Mouse (Mus musculus) lung, postnatal 36 days (tissue): ENCODE results near the gene Gm44965.
A peak's percentile ranks its signal among the peaks of the same experiment; 100 is the strongest.

Experiments used
- DNase-seq: peaks from one replicate; pipeline ENCODE4 v3.0.0; 2022; ENCODE audit warnings: mixed read lengths

Gene Gm44965

DNA sequence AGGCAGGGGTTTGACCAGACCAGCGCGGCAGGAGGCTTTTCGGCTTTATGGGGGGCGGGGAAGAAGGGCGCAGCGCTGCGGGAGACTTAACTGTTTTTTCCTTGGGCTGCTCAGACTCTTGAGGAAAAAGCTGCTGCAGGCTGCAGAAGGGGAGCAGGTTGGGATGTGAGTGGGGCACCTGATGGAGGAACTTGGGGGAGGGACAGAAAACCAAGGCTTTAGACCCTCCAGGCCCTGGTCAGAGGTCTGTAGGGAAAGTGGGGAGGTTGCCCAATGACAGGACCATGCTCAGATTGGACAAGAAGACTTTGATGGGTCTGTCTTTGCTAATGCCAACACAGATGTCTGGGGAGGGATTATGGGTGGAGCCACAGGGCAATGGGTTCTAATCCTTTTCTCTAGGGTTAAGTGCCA is 33.8 kb downstream of the Gm44965 start:
- no peak for DNase-seq

DNA sequence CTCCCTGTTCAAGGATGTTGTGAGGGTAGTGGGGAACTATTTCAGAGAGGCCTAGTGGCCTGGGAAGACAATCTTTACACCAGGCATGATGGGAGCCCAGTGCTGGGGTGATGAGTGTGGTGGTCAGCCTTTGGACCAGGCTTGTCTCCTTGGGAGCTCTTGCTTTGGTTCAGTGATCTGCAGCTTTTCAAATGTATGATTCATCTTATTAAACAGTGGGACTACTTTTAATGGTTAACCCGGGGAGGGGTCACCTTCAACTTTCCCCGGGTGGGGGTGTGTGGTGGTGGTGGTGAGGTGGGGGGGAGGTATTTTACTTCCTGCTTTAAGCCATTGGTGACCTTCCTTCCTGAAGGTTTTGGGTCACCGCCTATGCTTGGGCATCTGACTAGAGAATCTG is 34.6 kb downstream of the Gm44965 start:
- DNase-seq = no peak

DNA sequence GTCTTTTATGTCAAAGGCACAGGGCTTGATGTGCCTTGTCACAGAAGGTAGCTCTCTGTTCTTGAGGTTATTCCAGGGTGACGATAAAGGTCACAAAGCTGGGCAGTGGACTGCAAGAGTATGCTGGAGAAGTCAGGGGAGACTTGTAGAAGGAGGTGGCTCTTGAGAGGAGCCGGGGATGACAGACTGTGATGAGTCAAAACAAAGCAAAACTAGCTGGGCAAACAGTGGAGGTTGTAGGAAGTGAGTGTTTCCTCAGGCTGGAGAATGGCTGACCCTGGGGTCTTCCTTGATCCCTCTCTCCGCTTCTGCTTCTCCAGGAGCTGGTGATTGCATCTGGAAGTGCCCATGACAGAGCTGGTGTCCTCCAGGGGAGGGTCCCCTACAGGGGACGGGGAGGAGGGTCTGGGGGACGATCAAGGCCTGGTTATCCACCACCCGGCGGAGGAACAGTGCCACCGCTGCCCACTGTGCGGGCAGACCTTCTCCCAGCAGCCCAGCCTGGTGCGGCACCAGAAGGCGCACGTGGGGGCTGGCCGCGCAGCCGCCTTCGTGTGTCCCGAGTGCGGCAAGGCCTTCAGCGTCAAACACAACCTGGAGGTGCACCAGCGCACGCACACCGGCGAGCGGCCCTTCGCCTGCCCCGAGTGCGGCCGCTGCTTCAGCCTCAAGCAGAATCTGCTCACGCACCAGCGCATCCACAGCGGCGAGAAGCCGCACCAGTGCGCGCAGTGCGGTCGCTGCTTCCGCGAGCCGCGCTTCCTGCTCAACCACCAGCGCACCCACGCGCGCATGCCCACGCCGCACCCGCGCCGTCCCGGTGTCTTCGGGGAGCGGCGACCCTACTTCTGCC is 35.3 kb downstream of the Gm44965 start:
- no peak for DNase-seq

DNA sequence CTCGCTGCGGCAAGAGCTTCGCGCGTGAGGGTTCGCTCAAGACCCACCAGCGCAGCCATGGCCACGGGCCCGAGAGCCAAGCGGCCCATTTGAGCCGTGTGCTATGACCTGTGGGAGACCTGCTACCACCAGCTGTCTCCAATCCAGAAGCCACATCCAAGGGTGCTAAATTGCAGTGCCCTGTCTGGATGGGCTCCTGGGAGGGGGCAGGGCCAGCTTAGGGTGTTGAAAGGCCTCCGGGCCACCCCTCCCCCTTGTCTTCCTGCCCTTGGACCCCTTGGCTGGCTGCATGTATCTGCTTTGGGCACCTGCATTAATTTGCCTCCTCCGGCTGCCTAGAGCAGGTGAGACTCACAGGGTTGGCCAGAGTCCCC is 35.9 kb downstream of the Gm44965 start:
- DNase-seq = no peak

DNA sequence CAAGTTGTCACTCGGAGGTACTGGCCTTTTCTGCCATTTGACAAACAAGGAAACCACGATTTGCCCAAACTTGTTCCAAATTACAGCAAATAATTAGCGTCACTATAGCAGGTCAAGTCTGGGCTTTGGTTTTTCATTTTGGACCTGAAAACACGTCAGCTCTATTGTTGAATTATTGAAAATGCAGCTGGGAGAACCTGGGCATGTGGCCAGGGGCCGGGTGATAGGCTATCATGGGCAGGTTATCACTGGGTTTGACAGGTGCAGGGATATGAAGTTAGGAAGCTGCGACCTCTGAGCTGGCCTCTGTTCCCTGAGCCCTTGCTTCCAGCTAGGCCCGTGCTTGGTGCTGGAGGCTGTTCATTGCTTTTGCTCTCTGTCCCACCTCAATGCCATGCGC is 37.1 kb downstream of the Gm44965 start:
- no peak for DNase-seq

DNA sequence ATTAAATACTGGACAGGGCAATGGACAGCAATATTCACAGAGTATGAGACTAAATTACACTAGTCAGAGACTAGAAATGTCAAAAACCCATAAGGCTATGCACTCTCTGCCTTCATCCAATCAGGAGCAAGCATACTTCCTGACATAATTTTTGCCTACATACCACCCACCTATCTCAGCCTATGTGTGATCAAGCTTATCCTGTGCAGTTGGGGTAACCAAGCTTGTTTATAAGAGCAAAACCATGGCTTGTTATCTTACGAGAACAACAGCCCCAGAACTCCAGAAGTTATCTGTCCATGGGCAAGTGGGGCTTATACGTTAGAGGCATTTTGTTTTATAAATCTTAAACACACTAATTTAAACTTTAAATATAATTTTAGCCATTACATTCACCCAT is 41.4 kb downstream of the Gm44965 start:
- DNase-seq = no peak

DNA sequence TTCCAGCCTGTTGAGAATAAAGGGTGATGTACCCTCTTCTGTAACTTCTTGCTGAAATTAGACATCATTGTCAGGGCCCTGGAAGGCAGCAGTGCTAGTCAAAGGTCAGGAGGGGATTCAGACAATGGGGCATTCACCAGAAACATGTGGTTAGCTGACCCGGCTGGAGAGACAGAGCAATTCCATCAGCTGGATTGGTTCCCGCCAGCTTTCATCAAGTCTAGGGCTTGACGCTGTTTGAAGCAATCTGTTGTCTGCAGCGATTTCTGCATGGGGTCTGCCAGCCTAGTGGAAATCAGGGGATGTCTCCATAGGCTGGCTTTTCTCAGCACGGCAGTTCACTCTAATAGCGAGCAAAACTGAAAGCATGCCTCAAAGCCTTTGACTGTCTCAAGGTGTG is 42.8 kb downstream of the Gm44965 start:
- no peak for DNase-seq

DNA sequence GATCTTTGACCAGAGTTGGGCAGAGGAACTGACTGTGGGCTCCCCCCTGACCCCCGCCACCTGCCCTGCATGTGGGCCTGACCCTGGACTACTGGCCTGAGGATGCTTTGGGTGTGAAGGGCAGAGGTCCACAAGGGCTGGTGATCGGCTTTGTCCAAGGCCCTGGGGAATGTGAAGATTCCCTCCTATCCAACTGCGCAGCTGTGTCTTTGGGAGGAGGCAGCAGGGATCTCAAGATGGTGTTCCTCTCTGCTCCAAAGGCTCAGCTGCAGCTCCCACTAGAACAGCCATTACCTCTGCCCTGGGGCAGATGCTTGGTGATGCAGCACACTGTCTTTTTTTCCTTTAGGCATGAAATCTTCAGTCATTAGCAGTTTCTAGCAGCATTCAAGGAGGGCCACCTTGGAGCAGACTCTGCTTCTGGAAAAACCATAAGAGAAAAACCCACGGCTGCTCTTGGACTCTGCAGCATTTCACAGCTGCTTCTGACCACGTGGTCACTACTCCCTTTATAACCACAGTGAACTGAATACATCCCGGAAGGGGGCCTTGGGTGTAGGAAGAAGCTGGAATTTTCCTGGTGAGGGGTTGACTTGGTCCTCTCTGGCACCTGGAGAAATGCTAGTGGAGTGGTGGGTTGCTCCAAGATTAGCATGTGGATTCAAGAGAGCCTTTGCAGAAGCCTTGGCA is 44.2 kb downstream of the Gm44965 start:
- no peak for DNase-seq

DNA sequence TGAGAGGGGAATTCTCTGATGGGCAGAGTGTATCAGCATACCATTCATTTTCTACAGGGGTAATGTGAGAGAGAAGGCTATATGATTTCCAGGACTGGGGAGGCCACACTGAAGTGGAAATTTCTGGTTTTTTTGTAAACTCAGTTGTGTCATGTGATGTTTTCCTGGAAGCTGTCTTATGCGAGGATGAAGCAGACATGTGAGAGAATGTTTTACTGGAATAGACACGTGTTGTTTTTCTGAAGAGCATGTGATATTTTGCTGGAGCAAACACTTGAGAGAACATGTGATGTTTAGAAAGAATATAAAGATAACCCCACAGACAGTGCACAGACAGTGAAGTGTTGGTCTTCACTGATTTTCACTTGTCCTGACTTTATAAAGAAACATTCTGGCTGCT is 44.8 kb downstream of the Gm44965 start:
- no peak for DNase-seq

DNA sequence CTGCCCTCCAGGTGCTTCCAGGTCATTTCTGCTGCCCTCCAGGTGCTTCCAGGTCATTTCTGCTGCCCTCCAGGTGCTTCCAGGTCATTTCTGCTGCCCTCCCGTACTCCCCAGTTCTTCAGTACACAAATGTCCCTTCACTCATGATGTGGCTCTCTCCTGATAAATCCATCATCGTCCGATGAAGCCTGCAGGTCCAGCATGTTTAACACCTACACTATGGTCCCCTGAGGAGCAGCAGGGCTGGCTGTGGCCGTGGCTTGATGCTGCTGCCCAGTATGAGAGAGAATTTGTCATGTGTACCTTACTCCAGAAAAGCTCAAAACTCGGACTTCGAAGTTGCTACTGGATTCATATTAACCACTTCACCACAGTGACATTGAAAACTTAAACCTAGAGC is 47.6 kb downstream of the Gm44965 start:
- DNase-seq = no peak

DNA sequence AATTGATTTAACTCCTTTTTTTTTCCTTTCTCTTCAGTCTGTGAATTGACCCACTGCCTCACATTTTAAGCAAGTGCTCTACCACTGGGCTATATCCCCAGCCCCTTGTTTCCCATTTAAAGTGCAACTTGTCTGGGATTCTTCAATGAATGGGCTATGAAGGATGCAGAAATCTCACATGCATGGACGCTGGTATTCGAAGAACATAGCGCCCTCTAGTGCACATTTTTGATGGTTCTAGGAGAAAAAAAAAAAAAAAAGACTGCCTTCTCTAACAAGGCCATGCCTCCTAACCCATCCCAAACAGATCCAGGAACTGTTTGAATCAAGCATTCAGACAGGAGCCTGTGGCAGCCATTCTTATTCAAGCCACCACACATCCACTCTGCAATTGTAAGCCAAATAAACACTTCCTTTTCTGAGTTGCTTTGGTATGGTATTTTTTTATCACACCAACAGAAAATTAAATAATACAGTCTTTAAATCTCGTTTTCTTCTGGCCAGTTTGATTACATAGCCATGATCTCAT is 49.1 kb downstream of the Gm44965 start:
- peak; percentile 75 for DNase-seq

DNA sequence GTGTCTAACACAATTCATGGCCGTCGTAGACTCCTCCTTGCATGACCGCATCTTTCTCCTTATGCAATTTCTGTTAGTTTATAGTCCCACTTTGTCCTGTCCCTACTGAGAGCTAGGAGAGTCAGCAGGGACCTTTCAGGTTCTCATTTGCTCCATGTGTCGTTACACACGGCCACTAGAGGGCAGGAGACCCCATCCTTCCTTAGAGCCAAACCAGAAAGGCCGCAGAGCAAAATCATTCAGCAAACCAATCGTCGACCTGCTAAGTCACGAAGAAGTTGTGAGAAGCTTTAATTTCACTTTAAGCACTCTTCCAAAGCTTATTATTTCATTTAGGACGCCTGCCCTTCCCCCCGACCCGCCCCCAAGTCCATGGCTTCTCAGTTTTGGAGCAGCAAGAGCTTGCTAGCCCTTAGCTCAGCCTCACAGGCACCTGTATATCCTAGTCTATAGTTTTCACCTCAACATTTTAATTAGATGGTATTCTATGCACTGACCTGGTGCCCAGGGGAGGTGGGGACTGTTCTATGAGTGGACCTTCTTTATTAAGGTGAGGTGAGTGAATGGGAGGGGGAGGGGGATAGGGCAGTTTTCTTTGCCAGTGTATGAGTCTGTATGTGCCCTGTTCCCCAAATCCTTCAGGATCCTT is 52.0 kb downstream of the Gm44965 start:
- DNase-seq = peak; percentile 88

DNA sequence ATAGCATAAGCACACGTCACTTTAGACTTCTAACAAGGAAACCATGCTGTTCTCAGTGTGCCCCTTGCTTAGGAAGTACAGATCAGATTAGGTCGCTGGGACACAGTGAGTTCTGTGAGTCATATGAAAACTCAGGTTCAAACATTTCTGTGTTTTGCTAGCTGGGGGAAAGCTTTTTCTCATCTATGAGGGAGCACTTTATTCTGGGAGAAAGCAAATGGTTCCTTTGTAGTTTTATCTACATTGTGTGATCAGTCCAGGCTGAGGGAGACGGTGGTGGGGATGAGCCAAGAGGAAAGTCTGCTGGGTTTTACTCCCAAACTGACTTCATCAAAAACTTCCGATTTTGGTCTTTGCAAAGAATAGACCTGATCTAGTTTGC is 52.6 kb downstream of the Gm44965 start:
- no peak for DNase-seq

DNA sequence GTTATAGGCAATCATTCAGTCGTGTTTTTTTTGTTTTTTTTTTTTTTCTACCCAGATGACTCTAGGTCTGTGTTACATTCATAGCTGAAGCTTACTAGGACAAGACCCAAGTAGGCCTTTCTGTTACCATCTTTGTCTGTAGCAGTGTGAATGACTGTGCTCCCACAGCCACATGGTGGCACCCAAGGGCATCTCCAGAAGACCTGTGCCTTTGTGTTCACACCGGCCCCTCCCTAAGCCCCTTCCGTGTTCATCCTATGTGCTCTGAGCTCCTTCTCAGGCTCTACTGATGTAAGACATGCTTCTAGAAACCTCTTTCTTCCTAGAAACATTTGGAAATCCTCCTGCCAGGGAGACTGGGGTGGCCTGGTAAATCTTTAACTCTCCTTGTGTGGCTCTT is 53.3 kb downstream of the Gm44965 start, which contains the start of gene Gimap8:
Gene Gimap8 (plus strand): TSS at position 240 of the 400 bp plus-strand sequence.
- DNase-seq = peak; percentile 91

DNA sequence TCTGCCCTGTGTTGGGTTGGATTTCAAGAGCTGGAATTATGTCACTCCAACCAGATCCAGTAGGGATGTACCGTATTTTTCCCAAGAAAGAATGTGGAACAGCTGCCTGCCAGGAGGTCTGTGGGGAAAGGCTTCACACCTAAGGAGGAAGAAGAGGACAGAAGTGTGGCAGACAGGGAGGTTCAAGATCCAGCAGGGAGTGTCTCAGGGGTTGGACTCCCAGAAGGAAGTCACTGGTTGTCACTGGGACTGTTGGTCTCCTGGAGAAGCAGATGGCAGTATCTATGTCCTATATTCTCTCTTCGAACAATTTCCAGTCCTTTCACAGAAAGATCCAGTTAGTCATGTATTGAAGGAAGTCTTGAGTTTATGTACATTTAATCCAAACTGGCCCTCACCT is 53.9 kb downstream of the Gm44965 start:
- DNase-seq = peak; percentile 18

DNA sequence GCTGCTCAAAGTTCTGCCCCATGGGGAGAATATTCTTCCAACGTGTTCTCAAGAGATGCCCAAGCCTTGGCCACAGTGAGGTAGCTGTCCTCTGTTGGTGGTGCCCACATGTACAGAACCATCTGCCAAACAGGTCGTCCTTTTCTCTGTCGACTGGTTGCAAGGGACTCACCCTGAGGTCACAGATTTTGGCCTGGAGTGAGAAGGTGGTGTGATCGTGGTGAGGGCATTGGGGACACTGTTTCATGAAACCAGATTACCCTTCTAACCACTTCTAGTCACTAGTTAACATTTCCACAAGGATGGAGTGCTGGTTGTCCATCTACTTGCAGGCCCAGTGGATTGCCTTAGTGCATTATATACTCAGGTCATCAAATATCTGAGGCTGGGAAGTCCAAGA is 55.0 kb downstream of the Gm44965 start:
- no peak for DNase-seq

DNA sequence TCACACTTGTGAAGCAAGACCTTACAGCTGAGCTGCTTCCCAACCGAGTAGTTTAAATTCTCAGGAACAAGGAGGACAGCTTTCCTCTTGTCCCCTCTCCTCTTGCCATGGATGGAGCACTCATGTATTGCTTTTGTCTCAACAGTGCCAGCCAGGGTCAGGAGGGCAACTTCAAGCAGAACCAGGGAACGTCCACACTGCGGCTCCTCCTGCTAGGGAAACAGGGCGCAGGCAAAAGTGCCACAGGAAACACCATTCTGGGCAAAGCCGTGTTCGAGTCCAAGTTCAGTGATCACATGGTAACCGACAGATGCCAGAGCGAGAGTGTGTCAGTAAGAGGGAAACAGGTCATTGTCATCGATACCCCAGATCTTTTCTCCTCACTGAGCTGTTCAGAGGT is 56.3 kb downstream of the Gm44965 start:
- no peak for DNase-seq

DNA sequence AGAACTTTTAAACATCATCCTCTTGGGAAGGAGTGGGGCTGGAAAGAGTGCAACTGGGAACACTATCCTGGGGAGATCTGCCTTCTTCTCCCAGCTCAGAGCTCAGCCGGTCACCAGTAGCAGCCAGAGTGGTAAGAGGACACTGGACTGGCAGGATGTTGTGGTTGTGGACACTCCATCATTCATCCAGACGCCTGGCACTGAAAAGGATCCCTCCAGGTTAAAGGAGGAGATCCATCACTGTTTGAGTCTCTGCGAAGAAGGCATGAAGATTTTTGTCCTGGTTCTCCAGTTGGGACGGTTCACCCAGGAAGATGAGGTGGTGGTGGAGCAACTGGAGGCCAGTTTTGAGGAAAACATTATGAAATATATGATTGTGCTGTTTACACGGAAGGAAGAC is 65.0 kb downstream of the Gm44965 start:
- no peak for DNase-seq

DNA sequence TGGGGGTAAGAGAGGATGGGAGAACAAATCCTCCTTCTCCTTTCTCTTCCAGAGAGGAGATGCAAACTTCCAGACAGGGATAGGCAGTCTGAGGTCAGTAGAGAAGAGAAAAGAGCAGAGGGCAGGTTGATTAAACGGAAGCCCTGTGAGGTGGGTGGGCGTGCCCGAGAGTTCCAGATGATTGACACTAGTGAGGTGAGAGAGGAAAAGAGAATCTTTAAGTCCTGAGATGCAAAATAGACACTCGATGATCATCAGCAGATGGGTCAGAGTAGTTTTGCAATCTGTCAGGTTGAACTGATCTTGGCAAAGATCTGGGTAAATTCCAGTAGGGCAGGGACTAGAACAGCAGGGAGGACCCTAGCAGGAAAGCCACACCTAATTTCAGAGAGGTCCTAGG is 71.0 kb downstream of the Gm44965 start:
- DNase-seq = no peak

DNA sequence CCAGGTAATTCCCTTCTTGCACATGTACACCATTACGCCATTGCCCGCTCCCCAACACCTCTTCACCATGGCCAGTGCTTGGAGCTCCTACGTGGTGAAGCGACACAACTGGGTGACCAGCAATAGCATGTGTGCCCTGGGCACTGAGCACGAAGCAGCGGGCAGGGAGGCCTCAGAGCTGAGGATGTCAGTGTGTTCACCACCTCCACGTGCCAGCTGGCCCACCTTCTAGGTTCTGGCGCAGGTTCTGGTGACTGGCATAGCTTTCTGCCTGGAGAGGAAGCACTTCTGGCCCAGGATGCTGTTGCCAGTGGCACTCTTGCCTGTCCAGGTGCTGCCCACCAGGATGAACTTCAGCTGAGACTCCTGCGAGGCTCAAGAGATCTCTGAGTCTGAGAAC is 71.7 kb downstream of the Gm44965 start:
- DNase-seq = no peak

DNA sequence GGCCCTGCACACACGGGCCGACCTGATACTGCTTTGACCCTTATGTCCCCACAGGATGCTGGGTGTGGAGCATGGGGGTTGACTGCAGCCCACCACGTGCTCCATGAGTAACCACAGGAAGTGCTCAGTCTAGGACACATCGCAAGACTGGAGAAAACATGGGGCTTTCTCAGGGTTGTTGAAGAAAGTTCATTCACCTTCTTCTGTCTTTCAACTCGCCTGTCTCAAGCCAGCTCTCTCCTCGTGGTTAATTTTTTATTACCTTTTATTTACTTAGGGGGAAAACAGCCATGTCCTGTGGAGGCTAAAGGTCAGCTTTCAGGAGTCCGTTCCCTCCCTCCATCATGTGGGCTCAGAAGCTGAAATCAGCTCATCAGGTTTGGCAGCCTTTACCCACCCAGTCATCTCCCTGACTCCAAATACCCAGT is 72.4 kb downstream of the Gm44965 start:
- DNase-seq = no peak

DNA sequence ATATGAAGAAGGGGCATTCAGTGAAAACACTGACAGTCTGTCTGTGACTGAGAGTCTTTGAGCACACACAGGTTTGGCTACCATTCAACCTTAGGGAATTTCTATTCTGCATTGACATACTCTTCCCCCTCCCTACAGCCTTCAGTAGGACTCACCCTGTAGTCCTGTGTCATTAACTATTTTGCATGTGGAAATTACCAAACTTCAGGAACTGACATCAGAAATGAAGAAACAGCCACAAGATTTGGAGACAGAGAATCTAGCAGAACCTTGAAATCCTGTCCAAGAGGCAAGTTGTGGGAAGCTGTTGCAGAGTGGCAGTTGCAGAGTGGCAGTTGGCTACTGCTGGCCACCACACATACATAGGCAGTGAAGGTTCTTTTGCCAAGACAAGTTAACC is 74.3 kb downstream of the Gm44965 start:
- DNase-seq = no peak
